Mouse (Mus musculus): ENCODE data around the gene Rnf186. TPM values are rescaled to one million over a fixed set of nuclear protein-coding genes. Genes with fewer than 3 reads are reported as not detected.

Rnf186 gene
- polyA plus RNA-seq, 1 experiment from 2014 or later, result not detected

DNA sequence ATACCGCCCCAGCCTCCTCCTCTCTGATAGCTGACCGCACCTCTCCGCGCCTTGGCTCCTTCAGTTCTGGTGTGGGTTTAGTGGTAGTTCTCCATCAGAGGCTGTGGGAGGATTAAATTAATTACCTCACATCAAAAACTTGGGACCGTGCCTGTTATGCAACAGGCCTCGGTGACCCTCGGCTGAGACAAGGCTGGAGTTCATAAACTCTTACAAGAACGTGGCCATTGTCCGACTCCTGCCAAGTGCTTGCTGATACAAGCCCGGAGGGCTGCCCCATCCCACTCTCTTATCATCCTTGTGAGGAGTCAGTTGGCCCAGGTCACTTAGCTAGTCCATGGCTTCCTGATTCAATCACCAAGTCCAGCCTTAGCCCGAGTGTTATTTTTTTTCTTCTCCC is 46.4 kb downstream of the Rnf186 start:
- Histone ChIP-seq H3K4me2 (ENCODE audit: low read length) (no peak overlapping the region), H3K9ac (ENCODE audit: low read depth, low read length) (no peak overlapping the region), H3K4me3 (ENCODE audit: low read depth, low read length) (no peak overlapping the region), H3K27me3 (ENCODE audit: control insufficient read depth, insufficient read depth, low read depth, low read length) (no peaks in the 10 kb centered on the region), H3K9me3 (replicated peaks; ENCODE audit: control insufficient read depth, low read length, poor library complexity, severe bottlenecking) (no peaks in the 10 kb centered on the region), H3K4me1 (ENCODE audit: control insufficient read depth, insufficient read depth, low read length) (no peaks in the 10 kb centered on the region), H3K27ac (ENCODE audit: low read length) (no peak overlapping the region), H3K36me3 (ENCODE audit: control insufficient read depth, insufficient read depth, low read length) (no peaks in the 10 kb centered on the region)
- 94% methylated on average over 11 of the region's 11 CpGs for WGBS
- no peak for ATAC-seq

DNA sequence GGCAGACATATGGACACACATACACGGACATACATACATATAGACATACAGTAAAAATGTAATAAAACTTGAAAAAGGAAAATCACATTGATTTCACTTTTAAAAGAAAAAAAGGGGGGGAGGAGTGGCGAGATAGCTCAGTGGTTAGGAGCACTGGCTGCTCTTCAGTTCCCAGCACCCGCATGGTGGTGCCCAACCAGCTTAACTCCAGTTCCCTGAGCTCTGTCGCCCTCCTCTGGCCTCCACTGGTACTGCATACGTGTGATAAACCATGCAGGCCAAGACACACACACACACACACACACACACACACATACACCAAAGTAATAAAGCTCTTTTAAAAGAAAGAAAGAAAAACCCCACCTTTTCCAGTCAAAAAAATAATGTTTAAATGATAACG is 47.9 kb downstream of the Rnf186 start:
- 89% methylated on average over 6 of the region's 6 CpGs for WGBS
- Histone ChIP-seq H3K27me3 (ENCODE audit: control insufficient read depth, insufficient read depth, low read depth, low read length) (no peaks in the 10 kb centered on the region), H3K36me3 (ENCODE audit: control insufficient read depth, insufficient read depth, low read length) (no peaks in the 10 kb centered on the region), H3K27ac (ENCODE audit: low read length) (no peak overlapping the region), H3K4me3 (ENCODE audit: low read depth, low read length) (no peak overlapping the region), H3K4me1 (ENCODE audit: control insufficient read depth, insufficient read depth, low read length) (no peaks in the 10 kb centered on the region), H3K4me2 (ENCODE audit: low read length) (no peak overlapping the region), H3K9ac (ENCODE audit: low read depth, low read length) (no peak overlapping the region), H3K9me3 (replicated peaks; ENCODE audit: control insufficient read depth, low read length, poor library complexity, severe bottlenecking) (no peaks in the 10 kb centered on the region)
- no peak for ATAC-seq

Other genes with a start within 250 kb of the Rnf186 start
- gene Pla2g2c, start 242.3 kb upstream of the Rnf186 start, polyA plus RNA-seq (2015; fragmentation: Nextera tagmentation; extraction: Ambion mirVana), result 0.25 and 0.30 TPM in 2 replicates
- gene Ubxn10, start 229.9 kb upstream of the Rnf186 start, polyA plus RNA-seq (2015; fragmentation: Nextera tagmentation; extraction: Ambion mirVana), result 4.7 and 5.4 TPM in 2 replicates
- 0.11 TPM in 1 of 2 replicates, not detected in the other for gene Pla2g2f, start 209.5 kb upstream of the Rnf186 start, polyA plus RNA-seq (2015; fragmentation: Nextera tagmentation; extraction: Ambion mirVana)
- 0.20 TPM in 1 of 2 replicates, not detected in the other for gene Pla2g2d, start 191.4 kb upstream of the Rnf186 start, polyA plus RNA-seq (2015; fragmentation: Nextera tagmentation; extraction: Ambion mirVana)
- 0.79 and 1.1 TPM in 2 replicates for gene Pla2g5, start 103.6 kb upstream of the Rnf186 start, polyA plus RNA-seq (2015; fragmentation: Nextera tagmentation; extraction: Ambion mirVana)
- not detected in 2 replicates for gene Gm13030, start 93.1 kb upstream of the Rnf186 start, polyA plus RNA-seq (2015; fragmentation: Nextera tagmentation; extraction: Ambion mirVana)
- gene Pla2g2e, start 89.2 kb upstream of the Rnf186 start, polyA plus RNA-seq (2015; fragmentation: Nextera tagmentation; extraction: Ambion mirVana), result not detected in 2 replicates
- gene Otud3, start 53.2 kb upstream of the Rnf186 start, polyA plus RNA-seq (2015; fragmentation: Nextera tagmentation; extraction: Ambion mirVana), result 2.3 and 2.4 TPM in 2 replicates
- 0.62 and 0.84 TPM in 2 replicates for gene Tmco4, start 5.8 kb downstream of the Rnf186 start, polyA plus RNA-seq (2015; fragmentation: Nextera tagmentation; extraction: Ambion mirVana)
- gene Htr6, start 108.5 kb downstream of the Rnf186 start, polyA plus RNA-seq (2015; fragmentation: Nextera tagmentation; extraction: Ambion mirVana), result 0.30 and 0.51 TPM in 2 replicates
- gene Nbl1, start 125.9 kb downstream of the Rnf186 start, polyA plus RNA-seq (2015; fragmentation: Nextera tagmentation; extraction: Ambion mirVana), result 28.7 and 30.6 TPM in 2 replicates
- 337 and 343 TPM in 2 replicates for gene Minos1, start 164.0 kb downstream of the Rnf186 start, polyA plus RNA-seq (2015; fragmentation: Nextera tagmentation; extraction: Ambion mirVana)
- 316 and 331 TPM in 2 replicates for gene Capzb, start 225.8 kb downstream of the Rnf186 start, polyA plus RNA-seq (2015; fragmentation: Nextera tagmentation; extraction: Ambion mirVana)

Data from midbrain, embryonic 16.5 days (tissue).